Mouse (Mus musculus) intestine, embryonic 14.5 days (tissue): ENCODE measurements around the gene Mical2. TPM values are rescaled to one million over a fixed set of nuclear protein-coding genes. Genes with fewer than 3 reads are reported as not detected.

Source experiments
- ATAC-seq: fragments of 200-750 bp; cut with Nextera tagmentation; replicated peaks from 2 replicates; pipeline ENCODE4 v1.8.0; 2017; ENCODE audit warnings: low read depth, moderate number of reproducible peaks, moderate TSS enrichment, moderate library complexity; ENCODE audit not compliant: low FRiP score, low TSS enrichment
- DNase-seq: peaks from one replicate; pipeline ENCODE4 v3.0.0-alpha.2; 2018; ENCODE audit warnings: low spot score
- H3K27ac ChIP-seq: fragments of 300-500 bp; sonication (generic); 2 replicates; pipeline ENCODE4 v1.5.1; 2014; ENCODE audit warnings: low read depth, mild to moderate bottlenecking, control low read depth
- H3K27me3 ChIP-seq: fragments of 300-500 bp; sonication (generic); replicated peaks from 2 replicates; pipeline ENCODE4 v1.6.1; 2014; ENCODE audit warnings: low read length, control low read depth; ENCODE audit not compliant: control insufficient read depth, insufficient read depth
- H3K36me3 ChIP-seq: fragments of 300-500 bp; sonication (generic); 2 replicates; pipeline ENCODE4 v1.6.1; 2014; ENCODE audit warnings: low read length, control low read depth; ENCODE audit not compliant: control insufficient read depth, insufficient read depth
- H3K4me1 ChIP-seq: fragments of 300-500 bp; sonication (generic); replicated peaks from 2 replicates; pipeline ENCODE4 v1.6.1; 2014; ENCODE audit warnings: low read length, control low read depth, mixed read lengths; ENCODE audit not compliant: control insufficient read depth, insufficient read depth
- H3K4me2 ChIP-seq: fragments of 300-500 bp; sonication (generic); 2 replicates; pipeline ENCODE4 v1.6.1; 2014; ENCODE audit warnings: low read length
- H3K4me3 ChIP-seq: fragments of 300-500 bp; sonication (generic); 2 replicates; pipeline ENCODE4 v1.5.1; 2014; ENCODE audit warnings: low read depth, low read length, control low read depth, mixed read lengths
- H3K9ac ChIP-seq: fragments of 300-500 bp; sonication (generic); 2 replicates; pipeline ENCODE4 v1.6.1; 2014; ENCODE audit warnings: mild to moderate bottlenecking, low read length
- H3K9me3 ChIP-seq: fragments of 300-500 bp; sonication (generic); 2 replicates; pipeline ENCODE4 v1.6.1; 2016; ENCODE audit warnings: low read length, control low read depth; ENCODE audit not compliant: control insufficient read depth
- WGBS: fragments of 180-500 bp; shearing (Covaris S2); extraction: QIAGEN DNeasy Blood & Tissue Kit; methylation state at CpG from one replicate; pipeline ENCODE4 v1.1.7; 2014; 5-methylcytosine and 5-hydroxymethylcytosine counted together
- polyA plus RNA-seq: library from polyadenylated mRNA; unstranded; fragments of >200 nt; fragmentation: Nextera tagmentation; extraction: Ambion mirVana; gene quantifications from 2 replicates; pipeline ENCODE4 v1.2.1, GENCODE M21; 2014

Gene Mical2
- polyA plus RNA-seq, 1 experiment from 2014 or later: 18.2 TPM

GRCm38 (mm10) chr7:112316239-112316638 is 90.6 kb downstream of the Mical2 start:
- Histone ChIP-seq H3K27me3 (no peaks in the 10 kb centered on the region), H3K9me3 (no peaks in the 10 kb centered on the region)
- 71% methylated on average over 1 of the region's 1 CpGs for WGBS

GRCm38 (mm10) chr7:112317491-112317890 is 91.8 kb downstream of the Mical2 start:
- 44% methylated on average over 5 of the region's 5 CpGs for WGBS
- H3K4me2 ChIP-seq: no peak overlapping the region
- H3K27ac ChIP-seq: no peak overlapping the region
- no peak overlapping the region for H3K4me3 ChIP-seq
- DNase-seq (no peak), ATAC-seq (no peak)
- H3K9me3 ChIP-seq: no peaks in the 10 kb centered on the region
- H3K27me3 ChIP-seq: no peaks in the 10 kb centered on the region
- H3K4me1 ChIP-seq: 0 out of 2 replicates have a peak, but pooled peaks cover 5% of the 10 kb centered on the region
- H3K36me3 ChIP-seq: no peaks in the 10 kb centered on the region
- no peak overlapping the region for H3K9ac ChIP-seq

More at GRCm38 (mm10) chr7:112316239-112316638, 90.6 kb downstream of the Mical2 start:
- no peak overlapping the region for H3K9ac ChIP-seq
- no peak overlapping the region for H3K4me3 ChIP-seq
- no peak for DNase-seq
- ATAC-seq: no peak
- H3K27ac ChIP-seq: no peak overlapping the region
- no peak overlapping the region for H3K4me2 ChIP-seq
- H3K4me1 ChIP-seq: 0 out of 2 replicates have a peak, but pooled peaks cover 5% of the 10 kb centered on the region
- H3K36me3 ChIP-seq: no peaks in the 10 kb centered on the region

DNA sequence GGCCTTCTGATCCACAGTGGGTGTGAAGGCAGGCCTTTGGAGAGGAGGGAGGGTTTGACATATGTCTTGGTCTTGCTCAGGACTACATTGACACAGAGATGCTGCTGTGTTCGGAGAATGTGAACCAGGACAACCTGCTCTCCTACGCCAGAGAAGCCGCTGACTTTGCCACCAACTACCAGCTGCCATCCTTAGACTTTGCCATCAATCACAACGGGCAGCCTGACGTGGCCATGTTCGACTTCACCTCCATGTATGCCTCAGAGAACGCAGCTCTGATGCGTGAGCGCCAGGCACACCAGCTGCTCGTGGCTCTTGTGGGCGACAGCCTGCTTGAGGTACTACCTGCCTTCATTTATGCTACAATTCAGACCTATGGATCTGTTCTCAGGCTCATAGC is 92.7 kb downstream of the Mical2 start:
- Histone ChIP-seq H3K4me2 (no peak overlapping the region), H3K9ac (no peak overlapping the region), H3K4me3 (no peak overlapping the region), H3K27ac (no peak overlapping the region), H3K36me3 (no peaks in the 10 kb centered on the region), H3K27me3 (no peaks in the 10 kb centered on the region), H3K4me1 (0 out of 2 replicates have a peak, but pooled peaks cover 5% of the 10 kb centered on the region), H3K9me3 (no peaks in the 10 kb centered on the region)
- ATAC-seq (no peak), DNase-seq (no peak)
- 90% methylated on average over 11 of the region's 11 CpGs for WGBS

DNA sequence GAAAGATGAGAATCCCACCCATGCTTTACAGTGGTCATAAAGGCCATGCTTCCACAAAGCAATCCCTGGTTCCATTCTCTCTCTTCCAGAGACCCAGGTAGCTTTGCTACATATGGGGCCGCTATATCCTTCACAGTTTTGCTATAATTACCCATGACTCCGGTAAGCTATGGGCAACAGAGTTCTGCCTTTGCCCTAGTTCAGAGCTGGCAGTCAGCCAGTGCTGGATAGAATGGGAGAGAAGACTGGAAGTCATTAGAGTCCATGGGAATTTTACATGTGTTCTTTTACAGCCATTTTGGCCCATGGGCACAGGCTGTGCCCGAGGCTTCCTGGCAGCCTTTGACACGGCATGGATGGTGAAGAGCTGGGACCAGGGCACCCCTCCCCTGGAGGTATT is 93.8 kb downstream of the Mical2 start:
- Histone ChIP-seq H3K27ac (no peak overlapping the region), H3K36me3 (no peaks in the 10 kb centered on the region), H3K4me2 (no peak overlapping the region), H3K9ac (no peak overlapping the region), H3K4me3 (no peak overlapping the region), H3K27me3 (no peaks in the 10 kb centered on the region), H3K9me3 (no peaks in the 10 kb centered on the region), H3K4me1 (0 out of 2 replicates have a peak, but pooled peaks cover 5% of the 10 kb centered on the region)
- no peak for DNase-seq
- ATAC-seq: no peak
- WGBS: 85% methylated on average over 4 of the region's 4 CpGs

DNA sequence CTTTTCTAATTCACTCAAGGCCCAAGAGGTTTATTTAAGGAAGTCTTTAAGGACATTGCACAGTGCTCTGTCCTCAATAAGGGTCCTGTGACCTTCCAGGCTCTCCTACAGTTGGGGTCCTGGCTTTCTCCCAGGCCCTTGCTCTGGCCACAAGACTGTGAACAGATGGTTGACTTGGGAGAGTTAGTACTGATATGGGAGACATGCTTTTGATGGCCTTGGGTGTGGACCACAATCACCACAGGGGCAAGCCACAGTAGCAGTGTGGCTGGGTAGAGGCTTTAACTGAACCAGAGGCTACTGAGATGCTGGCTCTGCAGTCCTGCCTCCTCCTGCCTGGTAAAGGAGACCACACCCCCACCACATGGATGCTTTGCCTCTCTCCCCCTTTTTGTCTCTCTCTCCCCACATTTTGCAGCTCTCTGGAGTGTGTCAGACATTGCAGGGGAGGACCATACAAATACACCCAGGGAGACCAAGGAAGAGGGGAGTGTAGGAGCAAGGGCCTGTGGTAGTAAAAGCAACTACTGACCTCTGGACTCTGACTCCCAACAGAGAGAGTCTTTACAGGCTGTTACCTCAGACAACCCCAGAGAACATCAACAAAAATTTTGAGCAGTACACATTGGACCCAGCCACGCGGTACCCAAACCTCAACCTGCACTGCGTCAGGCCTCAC is 94.5 kb downstream of the Mical2 start:
- H3K4me1 ChIP-seq: 0 out of 2 replicates have a peak, but pooled peaks cover 5% of the 10 kb centered on the region
- no peaks in the 10 kb centered on the region for H3K27me3 ChIP-seq
- no peak for DNase-seq
- H3K4me3 ChIP-seq: no peak overlapping the region
- H3K36me3 ChIP-seq: no peaks in the 10 kb centered on the region
- no peaks in the 10 kb centered on the region for H3K9me3 ChIP-seq
- no peak overlapping the region for H3K9ac ChIP-seq
- ATAC-seq: no peak
- no peak overlapping the region for H3K27ac ChIP-seq
- no peak overlapping the region for H3K4me2 ChIP-seq
- 85% methylated on average over 3 of the region's 3 CpGs for WGBS

DNA sequence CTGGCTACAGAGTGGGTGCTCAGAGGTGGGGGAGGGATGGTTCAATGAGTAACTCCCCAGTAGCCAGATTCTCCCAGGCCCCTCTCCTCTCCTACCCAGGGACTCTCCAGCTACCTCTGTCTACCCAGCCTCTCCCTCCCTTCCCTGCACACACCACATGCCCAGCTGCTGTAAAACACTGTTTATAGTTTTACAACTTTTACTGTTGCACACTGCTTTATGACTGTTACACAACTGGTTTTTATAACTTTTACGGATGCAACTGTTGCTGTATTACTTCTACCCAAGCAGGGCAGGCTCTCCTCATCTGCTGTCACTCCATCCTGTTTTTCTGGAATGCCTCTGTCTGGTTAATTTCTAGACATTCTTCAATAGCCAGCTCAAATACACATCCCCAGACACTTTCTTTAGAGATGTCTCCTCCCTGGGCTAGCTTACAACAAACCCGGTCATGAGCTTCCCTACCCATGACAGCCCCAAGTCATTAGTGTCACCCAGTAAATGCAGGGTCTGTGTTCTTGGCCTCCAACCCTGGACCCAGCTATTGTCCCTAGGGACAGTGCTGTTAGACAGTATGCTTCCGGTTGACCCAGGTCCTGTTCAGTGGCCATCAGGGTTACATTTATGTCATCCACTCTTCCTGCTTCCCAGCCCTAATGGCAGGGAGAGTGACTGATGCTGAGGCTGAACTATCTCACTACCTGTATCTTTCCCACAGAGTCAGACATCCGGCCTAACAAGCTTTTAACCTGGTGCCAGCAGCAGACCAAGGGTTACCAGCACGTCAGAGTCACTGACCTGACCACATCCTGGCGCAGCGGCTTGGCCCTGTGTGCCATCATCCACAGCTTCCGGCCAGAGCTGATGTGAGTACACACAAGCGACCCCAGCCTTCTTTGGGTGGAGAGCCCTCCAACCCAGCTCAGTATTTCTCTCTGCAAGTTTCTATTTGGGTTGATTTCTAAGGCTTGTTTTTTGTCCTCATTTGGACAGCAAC is 96.4 kb downstream of the Mical2 start:
- no peak overlapping the region for H3K4me3 ChIP-seq
- H3K36me3 ChIP-seq: no peaks in the 10 kb centered on the region
- H3K9me3 ChIP-seq: no peaks in the 10 kb centered on the region
- H3K4me1 ChIP-seq: 0 out of 2 replicates have a peak, but pooled peaks cover 5% of the 10 kb centered on the region
- no peak overlapping the region for H3K27ac ChIP-seq
- no peaks in the 10 kb centered on the region for H3K27me3 ChIP-seq
- 79% methylated on average over 9 of the region's 9 CpGs for WGBS
- no peak for DNase-seq
- H3K4me2 ChIP-seq: no peak overlapping the region
- 0 out of 2 replicates have a peak, but pooled peaks have one; percentile 19 for ATAC-seq
- no peak overlapping the region for H3K9ac ChIP-seq

DNA sequence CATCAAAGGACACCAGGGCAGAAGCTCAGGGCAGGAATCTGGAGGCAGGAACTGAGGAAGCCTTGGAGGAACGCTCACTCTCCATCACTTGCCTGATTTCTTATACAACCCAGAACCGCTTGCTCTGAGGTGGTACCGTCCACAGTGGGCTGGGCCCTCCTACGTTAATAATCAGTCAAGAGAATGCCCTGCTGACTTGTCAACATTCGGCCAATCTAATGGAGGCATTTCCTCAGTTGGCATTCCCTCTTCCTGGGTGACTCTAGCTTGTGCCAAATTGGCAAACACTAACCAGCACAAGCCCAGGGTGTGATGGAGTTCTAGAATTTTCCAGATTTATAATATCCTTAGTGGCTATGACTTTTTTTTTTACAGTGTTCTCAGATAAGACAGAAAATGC is 98.9 kb downstream of the Mical2 start:
- no peak overlapping the region for H3K27ac ChIP-seq
- no peak overlapping the region for H3K9ac ChIP-seq
- H3K27me3 ChIP-seq: no peaks in the 10 kb centered on the region
- 0 out of 2 replicates have a peak, but pooled peaks cover 2% of the 10 kb centered on the region for H3K4me1 ChIP-seq
- H3K4me3 ChIP-seq: no peak overlapping the region
- no peak for ATAC-seq
- no peaks in the 10 kb centered on the region for H3K36me3 ChIP-seq
- WGBS: 91% methylated on average over 5 of the region's 5 CpGs
- no peak for DNase-seq
- H3K4me2 ChIP-seq: no peak overlapping the region
- no peaks in the 10 kb centered on the region for H3K9me3 ChIP-seq

GRCm38 (mm10) chr7:112326852-112327251 is 101.2 kb downstream of the Mical2 start:
- ATAC-seq: no peak
- Histone ChIP-seq H3K27me3 (no peaks in the 10 kb centered on the region), H3K4me3 (no peak overlapping the region), H3K9ac (no peak overlapping the region), H3K36me3 (no peaks in the 10 kb centered on the region), H3K4me2 (no peak overlapping the region), H3K27ac (no peak overlapping the region), H3K4me1 (no peaks in the 10 kb centered on the region), H3K9me3 (no peaks in the 10 kb centered on the region)
- 91% methylated on average over 4 of the region's 4 CpGs for WGBS
- no peak for DNase-seq
